Mouse (Mus musculus): ENCODE results near the gene Pcbp3. TPM values are rescaled to one million over a fixed set of nuclear protein-coding genes. Genes with fewer than 3 reads are reported as not detected.
A peak's percentile ranks its signal among the peaks of the same experiment; 100 is the strongest.

Pcbp3 gene
- polyA plus RNA-seq, 1 experiment from 2014 or later: 15.3 TPM

DNA sequence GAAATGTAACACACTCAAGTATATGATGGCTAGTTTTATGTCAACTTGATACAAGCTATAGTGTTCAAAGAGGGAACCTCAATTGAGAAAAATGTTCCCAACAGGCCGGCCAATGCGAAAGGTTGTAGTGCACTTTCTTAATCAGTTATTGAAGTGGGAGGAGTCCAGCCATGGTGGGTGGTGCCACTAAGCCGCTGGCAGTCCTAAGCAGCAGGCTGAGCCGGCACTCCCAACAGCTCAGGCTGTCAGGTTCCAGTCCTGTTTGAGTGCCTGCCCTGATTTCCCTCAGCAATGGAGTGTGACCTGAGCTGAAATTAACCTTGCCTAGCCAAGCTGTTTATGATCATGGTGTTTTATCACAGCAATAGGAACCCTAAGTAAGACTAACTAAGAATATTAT lies 20.6 kb downstream of the Pcbp3 start:
- H3K36me3 ChIP-seq (ENCODE audit: control insufficient read depth, insufficient read depth, low read length): no peaks in the 10 kb centered on the region
- no peak overlapping the region for H3K4me2 ChIP-seq (replicated peaks; ENCODE audit: low read depth)
- no peak for DNase-seq (ENCODE audit: low spot score)
- H3K9ac ChIP-seq (ENCODE audit: low read length): no peak overlapping the region
- WGBS: 63% methylated on average over 4 of the region's 4 CpGs
- no peaks in the 10 kb centered on the region for H3K4me1 ChIP-seq (replicated peaks; ENCODE audit: control insufficient read depth, insufficient read depth)
- no peaks in the 10 kb centered on the region for H3K9me3 ChIP-seq (ENCODE audit: control insufficient read depth, low read length)
- no peak for ATAC-seq (ENCODE audit: low FRiP score, low TSS enrichment)
- no peaks in the 10 kb centered on the region for H3K27me3 ChIP-seq (ENCODE audit: control insufficient read depth, insufficient read depth, low read length)
- TF ChIP-seq CTCF (IDR thresholded peaks at IDR 0.05; ENCODE audit: low read depth) (no peak), EP300 (optimal IDR thresholded peaks at IDR 0.05) (no peak)
- H3K4me3 ChIP-seq (ENCODE audit: low read depth, low read length): no peak overlapping the region
- H3K27ac ChIP-seq (replicated peaks): no peak overlapping the region

DNA sequence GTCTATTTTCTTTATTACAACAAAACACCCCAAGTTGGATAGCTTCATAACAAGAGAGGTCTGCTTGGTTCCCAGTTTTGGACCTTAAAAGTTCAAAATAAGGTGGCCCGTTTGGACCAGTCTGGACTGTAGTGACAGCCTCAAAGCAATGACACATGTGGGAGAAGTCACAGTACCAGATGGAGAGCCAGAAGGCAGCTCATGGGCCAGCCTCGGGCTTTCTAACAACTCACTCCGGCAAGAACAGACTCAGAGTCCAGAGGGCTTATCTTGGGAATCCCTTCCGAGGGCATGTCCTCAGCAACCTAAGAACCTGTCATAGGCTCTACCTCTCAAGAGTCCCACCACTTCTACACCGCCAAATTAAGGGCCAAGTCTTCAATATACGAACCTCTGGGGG lies 24.9 kb downstream of the Pcbp3 start:
- Histone ChIP-seq H3K4me2 (replicated peaks; ENCODE audit: low read depth) (no peak overlapping the region), H3K9me3 (ENCODE audit: control insufficient read depth, low read length) (no peaks in the 10 kb centered on the region), H3K27me3 (ENCODE audit: control insufficient read depth, insufficient read depth, low read length) (no peaks in the 10 kb centered on the region), H3K9ac (ENCODE audit: low read length) (no peak overlapping the region), H3K27ac (replicated peaks) (no peak overlapping the region), H3K36me3 (ENCODE audit: control insufficient read depth, insufficient read depth, low read length) (no peaks in the 10 kb centered on the region), H3K4me3 (ENCODE audit: low read depth, low read length) (no peak overlapping the region), H3K4me1 (replicated peaks; ENCODE audit: control insufficient read depth, insufficient read depth) (no peaks in the 10 kb centered on the region)
- 92% methylated on average over 6 of the region's 6 CpGs for WGBS
- no peak for DNase-seq (ENCODE audit: low spot score)
- no peak for ATAC-seq (ENCODE audit: low FRiP score, low TSS enrichment)
- TF ChIP-seq EP300 (optimal IDR thresholded peaks at IDR 0.05) (no peak), CTCF (IDR thresholded peaks at IDR 0.05; ENCODE audit: low read depth) (no peak)

DNA sequence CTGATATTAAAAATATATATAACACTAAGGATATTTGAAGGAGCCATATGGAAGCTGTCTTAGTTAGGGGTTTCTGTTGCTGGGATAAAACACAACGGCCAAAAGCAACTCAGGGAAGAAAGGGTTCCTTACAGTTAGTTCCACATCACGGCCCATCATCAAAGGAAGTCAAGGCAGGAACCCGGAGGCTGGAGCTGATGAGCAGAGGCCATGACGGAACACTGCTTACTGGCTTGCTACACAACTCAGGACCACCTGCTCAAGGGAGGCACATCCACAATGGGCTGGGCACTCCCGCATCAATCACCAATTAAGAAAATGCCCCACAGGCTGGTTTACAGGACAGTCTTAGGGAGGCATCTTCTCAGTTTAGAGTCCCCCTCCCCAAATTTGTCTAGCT lies 26.9 kb downstream of the Pcbp3 start:
- 85% methylated on average over 5 of the region's 5 CpGs for WGBS
- no peak for ATAC-seq (ENCODE audit: low FRiP score, low TSS enrichment)
- Histone ChIP-seq H3K9ac (ENCODE audit: low read length) (no peak overlapping the region), H3K27me3 (ENCODE audit: control insufficient read depth, insufficient read depth, low read length) (no peaks in the 10 kb centered on the region), H3K9me3 (ENCODE audit: control insufficient read depth, low read length) (no peaks in the 10 kb centered on the region), H3K4me2 (replicated peaks; ENCODE audit: low read depth) (no peak overlapping the region), H3K4me3 (ENCODE audit: low read depth, low read length) (no peak overlapping the region), H3K36me3 (ENCODE audit: control insufficient read depth, insufficient read depth, low read length) (no peaks in the 10 kb centered on the region), H3K4me1 (replicated peaks; ENCODE audit: control insufficient read depth, insufficient read depth) (no peaks in the 10 kb centered on the region), H3K27ac (replicated peaks) (no peak overlapping the region)
- TF ChIP-seq EP300 (optimal IDR thresholded peaks at IDR 0.05): no peak
- no peak for TF ChIP-seq CTCF (IDR thresholded peaks at IDR 0.05; ENCODE audit: low read depth)
- DNase-seq (ENCODE audit: low spot score): no peak

DNA sequence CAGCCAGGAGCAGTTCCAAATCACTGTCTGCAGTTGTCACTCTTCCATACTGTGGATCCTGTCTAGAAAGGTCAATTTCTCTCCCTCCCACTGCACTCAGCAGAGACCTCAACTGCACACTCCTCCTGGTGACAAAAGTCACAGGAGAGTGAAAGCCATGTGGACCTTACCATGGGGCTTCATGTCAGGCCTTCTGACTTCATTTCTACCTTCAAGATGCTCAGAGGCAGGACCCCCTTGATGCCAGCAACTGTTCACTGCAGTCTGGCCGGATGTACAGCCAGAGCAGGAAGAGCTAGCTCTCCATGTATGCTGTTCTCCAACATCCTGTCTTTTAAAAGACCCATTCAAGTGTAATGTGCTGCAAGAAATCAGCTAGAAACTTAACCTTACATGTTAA lies 29.9 kb downstream of the Pcbp3 start:
- ATAC-seq (ENCODE audit: low FRiP score, low TSS enrichment) (no peak), DNase-seq (ENCODE audit: low spot score) (no peak)
- Histone ChIP-seq H3K36me3 (ENCODE audit: control insufficient read depth, insufficient read depth, low read length) (no peaks in the 10 kb centered on the region), H3K9ac (ENCODE audit: low read length) (no peak overlapping the region), H3K4me1 (replicated peaks; ENCODE audit: control insufficient read depth, insufficient read depth) (no peaks in the 10 kb centered on the region), H3K4me2 (replicated peaks; ENCODE audit: low read depth) (no peak overlapping the region), H3K4me3 (ENCODE audit: low read depth, low read length) (no peak overlapping the region), H3K27ac (replicated peaks) (no peak overlapping the region), H3K27me3 (ENCODE audit: control insufficient read depth, insufficient read depth, low read length) (no peaks in the 10 kb centered on the region), H3K9me3 (ENCODE audit: control insufficient read depth, low read length) (no peaks in the 10 kb centered on the region)
- no peak for TF ChIP-seq CTCF (IDR thresholded peaks at IDR 0.05; ENCODE audit: low read depth)
- no peak for TF ChIP-seq EP300 (optimal IDR thresholded peaks at IDR 0.05)
- WGBS: 72% methylated on average over 1 of the region's 1 CpGs

DNA sequence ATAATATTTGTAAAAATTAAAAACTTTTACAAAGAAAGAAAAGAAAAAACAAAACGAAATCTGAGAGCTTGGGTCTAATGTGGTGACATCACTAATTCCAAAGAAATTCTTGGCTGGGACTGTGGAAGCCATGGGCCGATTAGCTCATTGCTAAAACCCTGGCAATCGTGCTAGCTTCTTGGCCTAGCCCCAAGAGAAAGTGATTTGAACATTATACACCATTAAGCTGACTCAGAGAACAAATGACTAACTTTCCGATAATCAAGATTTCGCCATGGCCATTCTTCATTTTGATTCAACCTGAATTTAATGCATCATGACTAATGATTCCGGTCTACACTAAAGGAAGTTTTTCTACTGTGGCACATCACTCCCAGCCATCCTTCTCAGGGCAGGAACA lies 30.6 kb downstream of the Pcbp3 start:
- no peaks in the 10 kb centered on the region for H3K4me1 ChIP-seq (replicated peaks; ENCODE audit: control insufficient read depth, insufficient read depth)
- H3K9ac ChIP-seq (ENCODE audit: low read length): no peak overlapping the region
- peak; percentile 83; the same call in 1 of the 2 replicates for ATAC-seq (ENCODE audit: low FRiP score, low TSS enrichment)
- peak; percentile 28 for DNase-seq (ENCODE audit: low spot score)
- H3K36me3 ChIP-seq (ENCODE audit: control insufficient read depth, insufficient read depth, low read length): no peaks in the 10 kb centered on the region
- 30% methylated on average over 6 of the region's 6 CpGs for WGBS
- no peak overlapping the region for H3K27ac ChIP-seq (replicated peaks)
- no peak overlapping the region for H3K4me2 ChIP-seq (replicated peaks; ENCODE audit: low read depth)
- H3K4me3 ChIP-seq (ENCODE audit: low read depth, low read length): no peak overlapping the region
- no peaks in the 10 kb centered on the region for H3K9me3 ChIP-seq (ENCODE audit: control insufficient read depth, low read length)
- H3K27me3 ChIP-seq (ENCODE audit: control insufficient read depth, insufficient read depth, low read length): no peaks in the 10 kb centered on the region
- TF ChIP-seq CTCF (IDR thresholded peaks at IDR 0.05; ENCODE audit: low read depth) (no peak), EP300 (optimal IDR thresholded peaks at IDR 0.05) (no peak)

- Histone ChIP-seq H3K4me1 (replicated peaks; ENCODE audit: control insufficient read depth, insufficient read depth) (no peaks in the 10 kb centered on the region), H3K36me3 (ENCODE audit: control insufficient read depth, insufficient read depth, low read length) (no peaks in the 10 kb centered on the region), H3K9ac (ENCODE audit: low read length) (no peak overlapping the region), H3K4me2 (replicated peaks; ENCODE audit: low read depth) (no peak overlapping the region), H3K9me3 (ENCODE audit: control insufficient read depth, low read length) (no peaks in the 10 kb centered on the region), H3K27me3 (ENCODE audit: control insufficient read depth, insufficient read depth, low read length) (no peaks in the 10 kb centered on the region), H3K4me3 (ENCODE audit: low read depth, low read length) (no peak overlapping the region), H3K27ac (replicated peaks) (no peak overlapping the region)
- DNase-seq (ENCODE audit: low spot score) (no peak), ATAC-seq (ENCODE audit: low FRiP score, low TSS enrichment) (no peak)
- WGBS: 73% methylated on average over 2 of the region's 2 CpGs
- no peak for TF ChIP-seq CTCF (IDR thresholded peaks at IDR 0.05; ENCODE audit: low read depth)
- no peak for TF ChIP-seq EP300 (optimal IDR thresholded peaks at IDR 0.05)
Observed at GRCm38 (mm10) chr10:76924441-76924840, 37.2 kb downstream of the Pcbp3 start.

Measured in stomach, postnatal 0 days (tissue).